Mouse (Mus musculus) heart, adult 9 months (tissue): ENCODE data around the gene Sgms1.
A peak's percentile ranks its signal among the peaks of the same experiment; 100 is the strongest.

Experiments
- DNase-seq, 2 experiments: peaks; one replicate each; pipeline ENCODE4 v3.0.0; 2022; ENCODE audit warnings: low spot score in 2 of 2

The Sgms1 gene

GRCm38 (mm10) chr19:32180756-32181674 lies 208.5 kb downstream of the Sgms1 start:
- peak; percentile 85 to 86 for DNase-seq

GRCm38 (mm10) chr19:32179978-32180413 lies 209.5 kb downstream of the Sgms1 start:
- peak; percentile 50 to 60 for DNase-seq

GRCm38 (mm10) chr19:32179514-32179913 lies 210.0 kb downstream of the Sgms1 start:
- no peak for DNase-seq

- no peak for DNase-seq
Observed at GRCm38 (mm10) chr19:32178161-32178560, 211.4 kb downstream of the Sgms1 start.

GRCm38 (mm10) chr19:32176458-32176857 lies 213.1 kb downstream of the Sgms1 start:
- no peak for DNase-seq

GRCm38 (mm10) chr19:32175991-32176390 lies 213.5 kb downstream of the Sgms1 start:
- DNase-seq: no peak

- no peak for DNase-seq
Observed at GRCm38 (mm10) chr19:32175013-32175412, 214.5 kb downstream of the Sgms1 start.

GRCm38 (mm10) chr19:32174561-32174960 lies 215.0 kb downstream of the Sgms1 start:
- DNase-seq: no peak

GRCm38 (mm10) chr19:32173522-32174184 lies 215.9 kb downstream of the Sgms1 start:
- DNase-seq: no peak

GRCm38 (mm10) chr19:32172511-32172981 lies 217.0 kb downstream of the Sgms1 start:
- peak; percentile 37 to 71 for DNase-seq

GRCm38 (mm10) chr19:32171981-32172380 lies 217.5 kb downstream of the Sgms1 start:
- no peak for DNase-seq

- peak; percentile 64 to 83 for DNase-seq
Observed at GRCm38 (mm10) chr19:32169634-32170540, 219.6 kb downstream of the Sgms1 start.

GRCm38 (mm10) chr19:32168031-32168430 lies 221.5 kb downstream of the Sgms1 start:
- no peak for DNase-seq

GRCm38 (mm10) chr19:32166823-32167605 lies 222.5 kb downstream of the Sgms1 start:
- no peak for DNase-seq

- no peak for DNase-seq
Observed at GRCm38 (mm10) chr19:32165711-32166110, 223.8 kb downstream of the Sgms1 start.

- no peak for DNase-seq
Observed at GRCm38 (mm10) chr19:32164128-32164527, 225.4 kb downstream of the Sgms1 start.

GRCm38 (mm10) chr19:32159944-32160343 lies 229.6 kb downstream of the Sgms1 start:
- no peak for DNase-seq

- DNase-seq: no peak
Observed at GRCm38 (mm10) chr19:32159168-32159567, 230.3 kb downstream of the Sgms1 start.

- no peak for DNase-seq
Observed at GRCm38 (mm10) chr19:32157045-32157444, 232.5 kb downstream of the Sgms1 start.

GRCm38 (mm10) chr19:32152529-32152928 lies 237.0 kb downstream of the Sgms1 start:
- DNase-seq: no peak

- DNase-seq: no peak
Observed at GRCm38 (mm10) chr19:32148710-32149109, 240.8 kb downstream of the Sgms1 start.
